Mouse (Mus musculus): ENCODE results near the gene Nsmce4a.
"Not testable (repeated sequence)": the region's sequence is repeated elsewhere in the genome, so short reads cannot be mapped to it uniquely, and the experiment has no call there.

The Nsmce4a gene

GRCm38 (mm10) chr7:130535174-130535573 is 37.7 kb downstream of the Nsmce4a start:
- DNase-seq (ENCODE audit: low spot score in 2 of 2), result no peak

GRCm38 (mm10) chr7:130533316-130534260 is 39.3 kb downstream of the Nsmce4a start:
- DNase-seq (ENCODE audit: low spot score in 2 of 2), result peak; percentile 75 to 82

- not testable (repeated sequence) for DNase-seq (ENCODE audit: low spot score in 2 of 2)
Measured at GRCm38 (mm10) chr7:130531138-130531537, 41.8 kb downstream of the Nsmce4a start.

- no peak for DNase-seq (ENCODE audit: low spot score in 2 of 2)
Measured at GRCm38 (mm10) chr7:130527306-130527705, 45.6 kb downstream of the Nsmce4a start.

- DNase-seq (ENCODE audit: low spot score in 2 of 2), result no peak
Measured at GRCm38 (mm10) chr7:130523451-130523850, 49.5 kb downstream of the Nsmce4a start.

GRCm38 (mm10) chr7:130520812-130521422 is 52.0 kb downstream of the Nsmce4a start:
- no peak for DNase-seq (ENCODE audit: low spot score in 2 of 2)

- no peak for DNase-seq (ENCODE audit: low spot score in 2 of 2)
Measured at GRCm38 (mm10) chr7:130520049-130520425, 52.9 kb downstream of the Nsmce4a start, which contains the start of gene Ate1. Gene Ate1 (minus strand): TSS chr7:130520369.

GRCm38 (mm10) chr7:130519096-130520048 is 53.5 kb downstream of the Nsmce4a start:
- DNase-seq (ENCODE audit: low spot score in 2 of 2), result peak; percentile 95 to 96

GRCm38 (mm10) chr7:130518213-130519095 is 54.5 kb downstream of the Nsmce4a start:
- DNase-seq (ENCODE audit: low spot score in 2 of 2), result no peak

GRCm38 (mm10) chr7:130510243-130510642 is 62.7 kb downstream of the Nsmce4a start:
- DNase-seq (ENCODE audit: low spot score in 2 of 2), result no peak

GRCm38 (mm10) chr7:130503006-130503405 is 69.9 kb downstream of the Nsmce4a start:
- DNase-seq (ENCODE audit: low spot score in 2 of 2), result no peak

GRCm38 (mm10) chr7:130501499-130501898 is 71.4 kb downstream of the Nsmce4a start:
- DNase-seq (ENCODE audit: low spot score in 2 of 2), result no peak

GRCm38 (mm10) chr7:130493346-130493745 is 79.6 kb downstream of the Nsmce4a start:
- no peak for DNase-seq (ENCODE audit: low spot score in 2 of 2)

- DNase-seq (ENCODE audit: low spot score in 2 of 2), result no peak
Measured at GRCm38 (mm10) chr7:130492026-130492425, 80.9 kb downstream of the Nsmce4a start.

Measured in urinary bladder, adult 18-20 months (tissue).